Mouse (Mus musculus) CD4-positive, CD25-positive, alpha-beta regulatory T cell, adult 4 months (primary cell): ENCODE data around the gene Syn3. TPM values are rescaled to one million over a fixed set of nuclear protein-coding genes. Genes with fewer than 3 reads are reported as not detected.

ENCODE experiments used
- ATAC-seq: one replicate; pipeline ENCODE4 v1.8.0; 2017
- polyA plus RNA-seq, 2 experiments: library from polyadenylated mRNA; unstranded; fragments of 100-300 nt; shearing (Covaris generic); gene quantifications; one replicate each; pipeline ENCODE4 v1.2.1; 2017

Syn3 gene
- polyA plus RNA-seq, 2 experiments from 2014 or later = 0.22 TPM; not detected in 1

DNA sequence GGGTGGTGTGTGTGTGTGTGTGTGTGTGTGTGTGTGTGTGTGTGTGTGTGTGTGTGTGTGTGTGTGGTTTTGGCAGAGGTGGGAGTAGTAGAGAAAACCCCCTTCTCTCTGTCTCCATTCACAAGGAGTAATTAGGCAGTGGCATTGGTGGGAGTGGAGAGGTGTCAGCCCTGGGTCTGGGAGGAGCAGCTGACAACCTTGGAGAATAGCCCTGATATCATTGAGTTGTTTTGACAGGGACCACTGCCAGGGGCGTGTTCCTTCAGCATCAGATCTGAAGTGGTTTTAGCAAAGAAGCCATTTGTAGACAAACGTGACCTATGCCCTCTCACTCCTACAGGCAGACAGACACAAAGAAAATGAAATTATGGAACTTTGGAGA lies 195.2 kb downstream of the Syn3 start:
- no peak for ATAC-seq

DNA sequence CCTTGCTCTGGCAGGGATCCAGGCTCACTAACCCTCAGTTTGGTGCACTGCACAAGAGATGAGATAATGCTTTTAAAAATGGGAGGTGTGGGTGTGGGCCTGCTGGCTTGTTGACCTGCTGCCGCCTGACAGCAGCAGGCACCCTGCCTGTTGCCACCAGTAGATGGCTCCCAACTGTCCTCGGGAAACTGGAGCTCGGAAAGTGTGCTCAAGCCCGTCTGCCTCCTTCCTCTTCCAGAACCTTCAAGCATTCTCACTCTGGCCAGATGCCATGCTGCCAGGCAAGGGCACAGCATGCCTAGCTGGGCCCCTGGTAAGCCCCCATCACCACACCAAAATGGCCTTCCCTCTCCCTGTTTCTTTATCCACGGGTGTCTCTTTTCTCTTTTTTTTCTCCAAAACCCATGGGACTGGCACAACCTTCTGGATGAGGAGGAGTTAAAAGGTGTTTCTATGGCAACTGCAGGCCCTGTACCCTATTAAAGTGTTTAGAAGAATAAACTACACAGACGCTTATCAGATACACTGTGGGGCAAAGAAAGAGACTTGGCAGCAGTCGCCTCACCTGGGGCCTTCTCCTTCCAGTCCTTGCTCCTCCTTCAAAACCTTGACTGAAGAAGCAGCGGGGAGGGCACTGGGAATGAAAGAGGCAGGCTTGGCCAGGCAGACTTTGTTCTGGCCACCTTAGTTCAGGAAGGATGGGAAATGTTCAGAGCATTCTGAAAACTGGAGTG lies 195.8 kb downstream of the Syn3 start:
- no peak for ATAC-seq

DNA sequence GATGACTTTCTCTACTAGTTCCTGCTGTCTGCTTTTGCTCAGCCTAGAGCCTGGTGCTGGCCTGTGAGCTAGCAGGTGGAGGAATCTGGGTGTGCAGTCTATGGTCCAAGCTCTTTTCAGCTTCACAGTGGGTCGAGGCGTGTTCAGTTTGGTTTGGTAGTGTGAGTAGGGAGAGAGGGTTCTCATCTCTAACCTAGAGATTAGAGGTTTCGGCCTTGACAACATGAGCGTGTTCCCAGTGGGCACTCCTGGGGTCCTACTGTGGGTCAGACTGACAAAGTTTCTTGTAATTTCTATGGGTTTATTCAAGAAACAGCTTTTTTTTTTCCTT lies 196.4 kb downstream of the Syn3 start:
- no peak for ATAC-seq

DNA sequence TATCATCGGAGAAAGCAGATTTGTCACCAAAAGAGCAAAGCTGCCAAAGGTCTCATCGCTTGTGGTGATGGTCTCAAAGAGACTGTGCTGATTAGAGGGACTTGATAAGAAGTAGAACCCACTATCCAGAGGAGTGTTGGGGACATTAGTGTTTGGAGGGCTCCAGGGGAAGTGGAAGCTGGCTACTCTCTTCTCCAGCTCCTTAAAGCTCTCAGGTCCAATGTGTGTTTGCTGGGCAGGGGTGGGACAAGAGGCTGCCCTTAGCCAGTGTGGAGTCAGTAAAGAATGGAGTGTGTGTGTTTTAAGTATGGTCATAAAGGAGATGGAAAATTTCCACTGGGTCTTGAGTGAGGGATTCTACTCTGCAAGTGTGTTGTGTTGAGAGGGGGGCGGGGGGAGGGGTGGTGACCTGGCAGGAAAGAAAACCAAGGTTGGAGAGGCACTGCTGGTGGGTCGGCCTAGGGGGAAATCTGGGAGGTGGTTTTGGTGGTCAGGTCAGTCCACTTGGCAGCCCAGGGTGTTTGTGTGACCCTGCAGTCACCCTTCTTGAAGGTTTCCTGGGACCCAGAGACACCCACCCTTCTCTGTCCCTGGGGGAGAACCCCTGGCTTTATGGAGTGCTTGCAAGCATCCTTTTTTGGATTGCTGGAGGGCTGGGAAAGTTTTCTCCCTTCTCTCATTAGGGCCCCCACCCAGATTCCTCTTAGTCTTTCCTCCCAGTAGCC lies 196.9 kb downstream of the Syn3 start:
- no peak for ATAC-seq

DNA sequence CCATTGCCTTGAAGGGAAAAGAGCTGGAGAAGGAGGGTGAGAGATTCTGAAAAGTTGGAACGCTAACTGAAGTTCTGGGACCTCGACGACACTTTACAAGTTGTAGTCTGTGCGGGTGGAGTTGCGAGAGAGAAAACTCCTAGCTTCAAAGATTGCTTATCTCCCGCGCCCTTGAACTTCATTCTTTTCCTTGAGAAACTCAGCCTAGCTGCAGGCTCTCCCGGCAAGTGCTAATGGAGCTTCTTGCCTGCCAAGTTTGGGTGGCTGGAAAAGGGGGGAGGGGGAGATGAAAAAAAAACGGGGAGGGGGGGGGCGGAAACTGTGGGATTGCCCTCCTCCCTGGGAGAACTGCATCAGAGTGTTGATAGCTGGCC lies 197.6 kb downstream of the Syn3 start:
- no peak for ATAC-seq

DNA sequence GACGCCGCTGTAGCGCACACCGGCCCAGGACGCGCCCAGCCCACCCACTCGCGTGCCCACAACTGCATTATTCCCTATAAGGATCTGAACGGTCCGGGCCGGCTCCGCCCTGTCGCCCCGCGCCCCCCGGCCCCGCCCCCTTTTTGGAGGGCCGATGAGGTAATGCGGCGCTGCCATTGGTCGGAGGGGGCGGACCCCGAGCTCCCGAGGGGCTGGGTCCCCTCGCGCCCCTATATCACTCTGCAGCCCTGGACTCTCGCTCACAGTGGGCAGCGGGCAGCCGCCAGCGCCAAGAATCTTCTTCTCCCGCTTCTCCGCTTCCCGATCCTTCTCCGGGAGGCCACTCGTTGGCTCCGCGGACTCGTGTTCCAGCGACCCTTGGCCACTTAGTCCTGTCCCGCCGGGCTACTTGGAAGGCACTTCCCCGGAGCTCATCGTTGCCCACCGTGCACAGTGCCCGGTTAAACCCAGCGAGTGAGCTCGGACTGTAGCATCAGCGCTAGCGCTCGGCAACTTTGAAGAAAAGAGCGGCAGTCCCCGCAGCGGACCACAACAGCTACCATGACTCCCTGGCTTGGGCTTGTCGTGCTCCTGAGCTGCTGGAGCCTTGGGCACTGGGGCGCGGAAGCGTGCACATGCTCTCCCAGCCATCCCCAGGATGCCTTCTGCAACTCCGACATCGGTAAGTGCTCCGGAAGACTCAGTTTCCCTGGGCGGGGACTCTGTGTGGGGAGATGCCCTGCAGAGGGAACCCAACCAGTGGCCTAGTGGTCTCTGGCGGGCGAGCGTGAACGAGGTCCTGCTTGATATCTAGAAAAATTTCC lies 198.2 kb downstream of the Syn3 start, which contains the start of gene Timp3:
Gene Timp3 (plus strand): TSS at position 80 of the 824 bp plus-strand sequence.
- no peak for ATAC-seq

DNA sequence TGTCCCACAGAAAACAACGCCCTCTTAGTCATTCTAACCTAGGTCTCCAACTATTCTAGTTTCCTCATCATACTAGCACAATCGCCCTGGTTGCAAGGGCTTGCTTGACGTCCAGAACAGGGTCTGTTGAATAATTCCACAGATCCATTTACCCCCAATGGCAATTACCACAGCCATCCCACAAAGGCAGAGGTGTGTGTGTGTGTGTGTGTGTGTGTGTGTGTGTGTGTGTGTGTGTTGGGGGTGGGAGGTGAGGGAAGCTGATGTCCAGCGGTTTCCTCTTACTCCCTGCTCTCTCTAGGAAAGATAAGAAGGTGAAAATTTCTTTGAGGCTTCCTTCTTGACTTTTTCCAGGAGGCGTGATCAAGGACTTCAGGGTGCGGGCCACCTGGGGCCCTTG lies 198.9 kb downstream of the Syn3 start:
- ATAC-seq = no peak

DNA sequence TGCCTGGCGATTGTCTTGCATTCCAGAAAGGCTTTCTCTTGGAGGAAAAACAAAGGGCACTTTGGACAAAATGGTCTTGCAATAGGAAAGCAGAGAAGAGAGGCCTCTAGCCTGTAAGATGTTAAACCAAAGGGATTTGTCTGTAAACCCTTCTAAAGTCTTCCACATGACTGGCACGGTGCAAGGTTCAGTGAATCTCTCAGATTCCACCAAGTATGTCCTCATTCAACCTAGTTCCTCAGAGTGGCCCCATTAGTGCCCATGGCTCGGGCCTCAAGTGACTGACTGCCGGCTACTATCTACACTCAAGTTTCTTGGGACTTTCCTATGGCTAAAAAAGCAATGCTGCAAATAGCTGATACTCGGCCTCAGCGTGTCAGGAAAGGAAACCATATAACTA lies 200.4 kb downstream of the Syn3 start:
- ATAC-seq = no peak

DNA sequence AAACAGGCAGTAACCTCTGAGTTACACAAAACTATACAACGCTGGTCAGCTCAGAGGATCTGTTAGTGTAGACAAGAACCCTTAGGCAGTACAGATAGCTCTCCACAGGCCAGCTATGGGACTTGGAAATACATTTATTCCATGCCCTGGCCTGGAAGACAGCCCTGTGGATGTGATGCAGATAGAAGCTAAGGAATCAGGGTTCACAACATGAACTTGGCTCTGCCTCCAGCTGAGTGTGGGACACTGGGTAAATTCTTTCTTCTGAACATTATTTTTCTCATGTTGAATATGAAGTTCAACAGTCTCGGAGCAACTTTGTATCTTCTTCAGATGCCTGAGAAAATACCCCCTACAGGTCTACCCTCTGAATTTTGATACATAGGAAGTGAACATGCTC lies 201.4 kb downstream of the Syn3 start:
- no peak for ATAC-seq

DNA sequence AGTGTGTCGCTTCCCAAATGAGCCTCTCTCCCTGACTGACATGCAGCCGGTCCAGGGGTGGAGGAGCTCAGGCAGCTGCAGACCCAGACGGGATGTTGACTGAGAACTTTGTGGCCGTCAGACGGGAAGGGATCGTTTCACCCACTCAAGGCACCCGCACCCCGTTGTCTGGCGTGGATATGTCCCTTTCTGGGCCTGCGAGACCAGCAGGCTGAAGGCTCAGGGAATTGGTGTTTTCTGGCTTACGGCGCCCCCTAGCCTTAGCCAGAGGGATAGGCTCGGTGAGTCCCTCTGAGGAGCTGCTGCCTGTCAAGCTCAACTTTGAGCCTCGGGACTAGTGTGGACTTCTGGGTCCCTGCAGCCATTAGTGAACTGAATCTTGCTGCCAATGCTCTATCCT lies 202.6 kb downstream of the Syn3 start:
- no peak for ATAC-seq

DNA sequence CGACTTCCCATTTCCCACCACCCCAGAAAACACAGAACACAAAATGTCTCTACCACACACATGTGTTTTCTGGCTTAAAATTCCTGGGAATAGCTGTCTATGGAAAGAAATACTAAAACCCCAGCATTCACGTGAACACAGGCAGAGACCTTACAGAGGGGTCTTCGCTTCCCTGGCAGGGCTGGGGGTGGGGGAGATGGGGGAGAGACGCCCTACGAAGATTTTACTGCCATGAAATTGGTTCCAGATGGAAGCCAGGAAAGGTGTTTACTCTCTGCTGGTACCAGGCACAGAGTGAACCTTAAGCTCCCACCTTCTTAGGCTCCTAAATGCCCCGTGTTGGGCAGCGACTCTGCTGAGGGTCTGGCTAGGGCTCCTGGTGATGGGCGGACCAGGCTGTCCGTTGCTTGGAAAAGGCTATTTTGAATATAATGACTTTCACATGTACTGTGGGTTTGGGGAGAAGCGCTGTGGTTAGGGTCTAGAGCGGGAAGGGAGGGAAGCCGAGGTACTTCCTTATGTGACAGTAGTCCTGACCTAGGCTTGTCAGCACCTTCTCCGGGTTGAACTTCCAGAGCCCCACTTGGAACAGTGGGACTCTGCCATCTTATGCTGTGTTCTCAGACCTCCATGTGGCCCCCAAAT lies 203.1 kb downstream of the Syn3 start:
- ATAC-seq = no peak

DNA sequence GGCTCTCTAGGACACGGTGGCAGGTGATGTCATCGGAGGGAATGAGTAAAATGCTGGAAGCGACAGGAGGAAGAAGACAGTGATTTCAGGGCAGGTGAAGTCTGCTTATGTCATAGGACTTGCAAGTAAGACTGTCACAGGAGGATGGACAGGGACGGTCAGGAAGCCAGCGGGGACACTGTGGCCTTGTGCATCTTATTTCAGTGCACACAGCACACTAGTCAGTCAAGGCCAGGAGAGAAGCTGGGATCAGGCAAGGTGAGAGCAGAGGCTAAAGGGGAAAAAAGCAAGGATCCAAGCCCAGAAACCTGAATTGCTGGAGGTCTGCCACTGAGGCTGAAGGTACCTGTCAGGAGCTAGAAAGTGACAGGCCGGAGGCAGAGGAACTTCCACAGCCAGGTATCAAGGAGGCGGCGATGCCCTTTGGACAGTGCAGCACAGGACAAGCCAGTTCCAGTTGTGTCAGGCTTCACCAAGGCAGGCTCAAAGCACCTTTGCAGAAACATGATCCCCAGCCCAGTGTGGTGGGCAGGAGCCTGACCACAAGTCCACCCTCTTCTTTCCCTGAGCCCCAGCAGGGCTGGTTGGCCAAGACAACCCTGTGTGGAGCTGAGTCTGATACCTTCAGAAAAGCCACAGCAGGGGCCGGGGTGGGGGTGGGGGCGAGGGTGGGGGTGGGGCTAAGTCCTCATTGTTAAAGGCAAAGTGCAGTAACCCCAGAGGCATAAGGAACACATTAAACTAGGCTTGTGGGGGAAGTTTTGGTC lies 203.9 kb downstream of the Syn3 start:
- ATAC-seq = no peak

DNA sequence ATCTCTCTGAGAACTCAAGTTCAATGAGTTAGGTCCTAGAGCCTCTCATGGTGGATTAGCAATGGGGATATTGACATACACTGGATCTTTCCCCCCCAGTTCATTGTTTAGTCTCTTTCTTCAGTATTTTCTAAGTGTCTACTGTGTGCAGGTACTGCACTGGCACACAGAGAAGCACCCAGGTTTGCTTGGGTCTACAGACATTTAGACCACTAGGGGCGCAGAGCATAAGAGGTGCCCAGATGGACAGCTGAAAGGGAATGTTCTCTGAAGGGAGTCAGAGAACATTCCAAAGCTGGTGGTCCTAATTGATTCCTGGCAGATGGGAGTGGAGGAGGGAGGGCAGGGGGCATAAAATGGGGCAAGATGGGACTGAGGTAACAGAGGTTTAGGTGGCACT lies 204.8 kb downstream of the Syn3 start:
- no peak for ATAC-seq

DNA sequence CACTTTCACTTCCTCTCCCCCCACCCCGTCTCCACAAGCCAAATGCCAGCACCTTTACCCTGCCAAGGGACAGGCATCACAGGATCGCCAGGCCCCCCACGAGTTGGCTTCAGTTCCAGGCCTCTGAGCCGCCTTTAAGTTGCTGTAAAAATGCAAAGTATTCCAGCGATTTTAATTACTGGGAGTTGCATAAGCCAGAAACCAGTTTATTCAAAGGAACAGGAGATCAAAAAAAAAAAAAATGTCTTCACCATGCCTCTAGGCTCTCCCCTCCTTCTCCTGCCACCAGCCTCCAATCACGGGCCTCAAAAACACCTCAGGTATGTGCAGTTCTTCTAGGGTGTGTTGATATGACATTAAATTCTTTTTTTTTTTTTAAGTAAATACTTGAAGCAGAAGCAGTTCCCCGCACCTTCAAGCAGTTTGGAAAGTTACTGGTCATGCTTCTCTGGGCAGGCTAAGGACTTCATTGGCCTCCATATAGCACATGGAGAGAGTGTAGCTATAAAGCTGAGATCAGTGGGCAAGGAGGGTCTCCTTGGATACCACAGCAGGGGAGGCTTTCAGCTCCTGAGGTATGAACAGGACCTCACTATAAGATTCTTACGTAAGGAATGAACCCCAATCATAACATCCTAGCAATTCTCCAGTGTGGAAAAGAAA lies 208.5 kb downstream of the Syn3 start:
- no peak for ATAC-seq

DNA sequence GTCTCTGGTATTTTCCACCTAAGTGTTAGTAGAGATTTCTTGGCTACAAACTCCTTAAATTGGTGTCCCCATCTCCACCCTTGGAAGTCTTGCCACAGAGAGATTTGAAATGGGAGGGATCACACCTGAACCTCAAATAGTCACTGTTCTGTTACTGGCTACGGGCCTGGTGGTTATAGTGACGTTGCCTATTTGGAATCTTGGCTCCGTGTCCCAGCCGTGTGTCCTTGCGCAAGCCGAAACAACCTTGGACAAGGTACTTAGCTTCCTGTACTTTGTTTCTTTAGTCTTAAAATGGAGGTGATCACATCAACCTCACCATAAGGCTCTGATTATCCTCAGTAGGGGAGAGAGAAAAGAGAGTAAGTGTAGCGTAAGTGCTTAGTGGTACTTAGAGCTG lies 212.2 kb downstream of the Syn3 start:
- no peak for ATAC-seq

DNA sequence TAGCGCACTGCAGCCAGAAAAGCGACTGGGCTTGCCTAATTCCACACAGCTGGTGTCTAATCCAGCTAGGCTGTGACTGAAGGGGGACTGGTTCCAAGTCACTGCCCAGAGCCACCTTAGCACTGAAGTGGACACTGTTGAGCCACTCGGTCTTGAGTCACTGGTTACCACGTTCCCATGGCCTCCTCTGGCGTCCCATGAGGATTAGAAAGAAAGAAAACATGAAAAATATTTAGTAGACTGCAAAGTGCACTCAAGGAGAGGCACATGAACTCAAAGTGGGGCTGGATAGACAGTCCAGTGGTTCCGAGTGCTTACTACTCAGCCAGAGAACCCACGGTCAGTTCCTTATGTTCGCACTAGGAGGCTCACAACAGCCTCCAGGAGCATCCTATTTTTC lies 217.5 kb downstream of the Syn3 start:
- ATAC-seq = no peak

DNA sequence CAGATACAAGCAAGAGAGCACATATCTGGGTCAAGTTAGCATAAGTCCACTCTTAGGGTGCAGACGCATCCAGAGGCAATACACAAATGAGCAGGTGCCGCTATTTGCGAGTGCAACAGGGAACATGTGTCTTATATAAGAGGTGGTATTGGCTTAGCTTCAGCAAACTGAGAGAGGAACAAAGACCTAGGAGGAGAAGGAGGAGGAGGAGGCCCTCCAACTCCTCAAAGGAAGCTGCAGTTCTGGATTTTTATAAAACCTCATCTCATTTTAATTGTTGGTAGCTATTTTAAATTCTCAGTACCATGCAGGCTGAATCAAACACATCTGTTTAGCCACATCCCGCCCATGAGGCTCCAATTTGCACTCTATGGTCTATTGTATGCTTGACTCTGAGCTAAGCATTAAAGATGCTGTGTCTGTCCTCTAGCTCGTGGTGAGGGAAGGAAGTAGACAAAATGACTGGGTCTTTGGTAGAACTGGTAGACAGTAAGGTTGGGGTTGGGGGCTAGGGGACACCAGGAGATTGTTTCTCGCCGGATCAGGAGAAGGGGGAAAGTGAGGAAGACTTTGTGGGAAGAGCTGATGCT lies 219.0 kb downstream of the Syn3 start:
- no peak for ATAC-seq

DNA sequence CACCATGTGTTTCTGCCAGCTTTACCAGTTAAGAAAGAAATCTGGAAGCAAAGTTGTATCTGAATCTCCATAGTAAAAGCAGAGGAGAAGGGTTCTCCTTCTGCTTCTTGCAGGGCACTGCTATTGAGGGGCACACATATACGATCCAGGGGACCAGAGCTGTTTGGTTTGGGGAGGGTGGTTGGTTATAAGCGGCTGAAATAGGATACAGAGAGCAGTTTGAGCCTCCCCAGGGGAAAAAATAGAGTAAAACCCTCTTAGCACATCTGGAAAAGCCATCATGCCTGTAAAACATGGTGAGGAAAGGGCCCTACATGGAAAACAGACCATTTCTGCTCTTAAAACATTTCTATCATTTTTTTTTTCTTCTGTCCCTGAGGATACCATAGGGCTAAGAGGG lies 220.2 kb downstream of the Syn3 start:
- ATAC-seq = no peak

DNA sequence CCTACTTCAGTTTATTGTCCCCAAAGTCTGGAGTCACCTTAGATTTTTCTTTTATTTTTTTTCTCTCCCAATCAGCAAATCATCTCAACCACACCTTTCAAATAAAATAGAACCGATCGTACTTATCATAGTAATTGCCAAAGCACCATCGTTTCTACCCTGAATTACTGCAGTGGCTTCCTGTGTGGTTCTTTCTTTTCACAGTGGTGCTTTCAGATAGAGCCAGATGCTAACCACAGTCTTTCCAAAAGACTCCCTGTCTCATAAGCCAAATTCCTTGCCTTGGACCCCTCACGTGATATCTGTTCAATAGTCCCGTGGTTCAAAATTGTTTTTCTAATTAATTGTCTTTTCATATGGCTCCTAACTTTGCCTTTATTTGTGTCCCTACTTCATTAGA lies 221.4 kb downstream of the Syn3 start:
- no peak for ATAC-seq

DNA sequence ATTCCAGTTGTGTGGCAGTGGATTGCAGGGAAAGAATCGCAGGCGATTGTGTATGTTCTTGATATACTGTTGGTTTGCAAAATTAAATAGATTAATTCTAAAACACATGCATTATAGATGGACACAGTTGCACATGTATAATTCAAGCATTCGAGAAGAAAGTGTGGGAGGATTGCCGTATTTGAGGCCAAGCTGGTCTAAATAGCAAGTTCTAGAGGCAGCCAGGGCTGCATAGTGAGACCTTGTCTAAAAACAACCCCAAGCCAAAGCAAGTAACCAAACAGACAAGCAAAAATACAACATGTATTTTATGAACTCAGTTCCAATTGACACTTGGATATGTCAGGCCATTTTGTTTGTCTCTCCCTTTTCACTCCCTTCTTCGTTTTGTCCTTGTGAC lies 223.1 kb downstream of the Syn3 start:
- no peak for ATAC-seq

DNA sequence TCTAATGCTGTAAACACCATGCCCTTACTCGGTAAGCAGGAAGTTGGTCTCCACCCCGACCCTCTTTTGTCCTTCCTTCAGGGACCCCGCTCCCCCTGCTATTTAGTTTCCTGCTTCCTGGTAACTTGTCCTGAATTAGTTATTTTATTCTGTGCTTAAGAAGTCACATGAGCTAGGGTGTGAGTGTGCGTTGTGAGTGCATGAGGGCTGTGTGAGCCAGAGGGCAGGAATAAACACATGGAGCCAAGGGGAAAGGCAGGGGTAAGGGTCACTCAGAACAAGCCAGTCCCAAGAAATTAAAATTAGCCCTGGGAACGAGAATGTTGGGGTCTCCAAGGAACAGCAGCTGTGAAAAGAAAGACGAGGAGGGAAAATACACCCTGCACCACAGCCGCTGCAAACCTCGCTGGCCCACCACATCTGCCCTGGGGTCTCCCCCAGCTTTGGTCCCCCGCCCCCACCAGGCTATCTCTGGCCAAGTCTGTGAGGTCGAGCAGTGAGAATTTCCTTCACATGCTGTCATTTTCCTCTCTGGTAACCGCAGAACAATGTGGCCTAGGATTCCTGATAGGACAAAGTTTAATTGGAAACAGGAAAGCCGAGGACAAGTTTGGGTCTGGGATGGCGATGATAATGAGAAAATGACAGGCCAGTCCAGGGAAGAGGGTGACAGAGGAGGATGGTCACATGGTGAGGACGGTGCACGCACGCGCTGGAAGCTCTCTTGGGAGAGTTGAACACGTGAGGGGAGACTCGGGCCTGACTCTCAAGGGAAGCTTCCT lies 225.1 kb downstream of the Syn3 start:
- no peak for ATAC-seq
